Mouse (Mus musculus): ENCODE measurements around the gene Lins1. TPM values are rescaled to one million over a fixed set of nuclear protein-coding genes. Genes with fewer than 3 reads are reported as not detected.

The Lins1 gene
- polyA plus RNA-seq, 1 experiment from 2014 or later: 22.4 TPM

- WGBS: 75% methylated on average over 8 of the region's 8 CpGs
- ATAC-seq (ENCODE audit: low read depth): no peak
- H3K9ac ChIP-seq (ENCODE audit: low read depth, low read length): no peak overlapping the region; the same call in 1 of the 2 replicates
- no peaks in the 10 kb centered on the region for H3K9me3 ChIP-seq (ENCODE audit: control insufficient read depth, low read length)
- H3K4me2 ChIP-seq (ENCODE audit: low read depth, low read length): no peak overlapping the region
- H3K4me1 ChIP-seq (ENCODE audit: control insufficient read depth, insufficient read depth, low read length): no peaks in the 10 kb centered on the region
- peaks cover 39% of the 10 kb centered on the region for H3K36me3 ChIP-seq (ENCODE audit: control insufficient read depth, insufficient read depth, low read length)
- no peak overlapping the region for H3K4me3 ChIP-seq (ENCODE audit: low read depth, low read length)
- DNase-seq (ENCODE audit: low spot score): no peak
- no peaks in the 10 kb centered on the region for H3K27me3 ChIP-seq (replicated peaks; ENCODE audit: control insufficient read depth, insufficient read depth, low read length)
- H3K27ac ChIP-seq (replicated peaks; ENCODE audit: low read depth, low read length): no peak overlapping the region
These were observed 28.7 kb upstream of the Lins1 start for GRCm38 (mm10) chr7:66660972-66661371.

DNA sequence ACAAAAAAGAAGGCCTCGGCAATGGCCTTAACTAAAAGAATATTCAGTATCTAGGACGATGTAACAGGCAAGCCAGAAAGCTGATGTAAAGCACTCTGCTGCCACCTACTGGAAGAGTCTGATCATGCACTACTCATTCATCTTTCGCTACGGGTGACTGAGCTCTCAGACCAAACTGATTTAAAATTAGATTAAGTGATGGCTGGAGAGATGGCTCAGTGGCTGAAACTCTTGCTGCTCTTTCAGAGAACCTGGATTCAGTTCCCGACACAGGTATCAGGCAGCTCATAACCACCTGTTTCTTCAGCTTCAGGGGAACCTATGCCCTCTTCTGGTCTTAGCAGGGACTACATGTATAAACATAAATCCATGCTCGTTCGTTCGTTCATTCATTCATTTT lies 28.1 kb upstream of the Lins1 start:
- ATAC-seq (ENCODE audit: low read depth) (0 out of 2 replicates have a peak, but pooled peaks have one; percentile 28), DNase-seq (ENCODE audit: low spot score) (peak; percentile 86)
- peaks cover 39% of the 10 kb centered on the region for H3K36me3 ChIP-seq (ENCODE audit: control insufficient read depth, insufficient read depth, low read length)
- H3K9ac ChIP-seq (ENCODE audit: low read depth, low read length): no peak overlapping the region
- peak overlapping the region; percentile 47 for H3K4me2 ChIP-seq (ENCODE audit: low read depth, low read length)
- WGBS: 18% methylated on average over 8 of the region's 8 CpGs
- H3K9me3 ChIP-seq (ENCODE audit: control insufficient read depth, low read length): no peaks in the 10 kb centered on the region
- H3K27ac ChIP-seq (replicated peaks; ENCODE audit: low read depth, low read length): no peak overlapping the region
- H3K4me1 ChIP-seq (ENCODE audit: control insufficient read depth, insufficient read depth, low read length): no peaks in the 10 kb centered on the region
- no peaks in the 10 kb centered on the region for H3K27me3 ChIP-seq (replicated peaks; ENCODE audit: control insufficient read depth, insufficient read depth, low read length)
- peak overlapping the region; percentile 20; the same call in 1 of the 2 replicates for H3K4me3 ChIP-seq (ENCODE audit: low read depth, low read length)

- DNase-seq (ENCODE audit: low spot score): no peak
- no peaks in the 10 kb centered on the region for H3K4me1 ChIP-seq (ENCODE audit: control insufficient read depth, insufficient read depth, low read length)
- H3K27ac ChIP-seq (replicated peaks; ENCODE audit: low read depth, low read length): no peak overlapping the region
- H3K9ac ChIP-seq (ENCODE audit: low read depth, low read length): no peak overlapping the region
- H3K27me3 ChIP-seq (replicated peaks; ENCODE audit: control insufficient read depth, insufficient read depth, low read length): no peaks in the 10 kb centered on the region
- no peak for ATAC-seq (ENCODE audit: low read depth)
- WGBS: 79% methylated on average over 3 of the region's 3 CpGs
- H3K4me3 ChIP-seq (ENCODE audit: low read depth, low read length): no peak overlapping the region
- peaks cover 26% of the 10 kb centered on the region for H3K36me3 ChIP-seq (ENCODE audit: control insufficient read depth, insufficient read depth, low read length)
- no peak overlapping the region for H3K4me2 ChIP-seq (ENCODE audit: low read depth, low read length)
- peaks cover 6% of the 10 kb centered on the region; the same call in 1 of the 2 replicates for H3K9me3 ChIP-seq (ENCODE audit: control insufficient read depth, low read length)
These were observed 26.1 kb upstream of the Lins1 start for GRCm38 (mm10) chr7:66663548-66663947.

GRCm38 (mm10) chr7:66667064-66667463 lies 22.6 kb upstream of the Lins1 start:
- Histone ChIP-seq H3K27ac (replicated peaks; ENCODE audit: low read depth, low read length) (no peak overlapping the region), H3K4me3 (ENCODE audit: low read depth, low read length) (no peak overlapping the region), H3K9me3 (ENCODE audit: control insufficient read depth, low read length) (peaks cover 11% of the 10 kb centered on the region; the same call in 1 of the 2 replicates), H3K4me1 (ENCODE audit: control insufficient read depth, insufficient read depth, low read length) (no peaks in the 10 kb centered on the region), H3K4me2 (ENCODE audit: low read depth, low read length) (no peak overlapping the region), H3K9ac (ENCODE audit: low read depth, low read length) (no peak overlapping the region), H3K27me3 (replicated peaks; ENCODE audit: control insufficient read depth, insufficient read depth, low read length) (no peaks in the 10 kb centered on the region), H3K36me3 (ENCODE audit: control insufficient read depth, insufficient read depth, low read length) (peaks cover 33% of the 10 kb centered on the region)
- DNase-seq (ENCODE audit: low spot score): no peak
- no peak for ATAC-seq (ENCODE audit: low read depth)

GRCm38 (mm10) chr7:66675800-66676199 lies 13.9 kb upstream of the Lins1 start:
- DNase-seq (ENCODE audit: low spot score): no peak
- H3K4me2 ChIP-seq (ENCODE audit: low read depth, low read length): no peak overlapping the region
- H3K27ac ChIP-seq (replicated peaks; ENCODE audit: low read depth, low read length): no peak overlapping the region
- H3K27me3 ChIP-seq (replicated peaks; ENCODE audit: control insufficient read depth, insufficient read depth, low read length): no peaks in the 10 kb centered on the region
- H3K36me3 ChIP-seq (ENCODE audit: control insufficient read depth, insufficient read depth, low read length): peaks cover 97% of the 10 kb centered on the region
- H3K9me3 ChIP-seq (ENCODE audit: control insufficient read depth, low read length): 0 out of 2 replicates have a peak, but pooled peaks cover 3% of the 10 kb centered on the region
- no peak overlapping the region for H3K4me3 ChIP-seq (ENCODE audit: low read depth, low read length)
- no peak for ATAC-seq (ENCODE audit: low read depth)
- WGBS: 87% methylated on average over 2 of the region's 2 CpGs
- no peak overlapping the region for H3K9ac ChIP-seq (ENCODE audit: low read depth, low read length)
- H3K4me1 ChIP-seq (ENCODE audit: control insufficient read depth, insufficient read depth, low read length): no peaks in the 10 kb centered on the region

DNA sequence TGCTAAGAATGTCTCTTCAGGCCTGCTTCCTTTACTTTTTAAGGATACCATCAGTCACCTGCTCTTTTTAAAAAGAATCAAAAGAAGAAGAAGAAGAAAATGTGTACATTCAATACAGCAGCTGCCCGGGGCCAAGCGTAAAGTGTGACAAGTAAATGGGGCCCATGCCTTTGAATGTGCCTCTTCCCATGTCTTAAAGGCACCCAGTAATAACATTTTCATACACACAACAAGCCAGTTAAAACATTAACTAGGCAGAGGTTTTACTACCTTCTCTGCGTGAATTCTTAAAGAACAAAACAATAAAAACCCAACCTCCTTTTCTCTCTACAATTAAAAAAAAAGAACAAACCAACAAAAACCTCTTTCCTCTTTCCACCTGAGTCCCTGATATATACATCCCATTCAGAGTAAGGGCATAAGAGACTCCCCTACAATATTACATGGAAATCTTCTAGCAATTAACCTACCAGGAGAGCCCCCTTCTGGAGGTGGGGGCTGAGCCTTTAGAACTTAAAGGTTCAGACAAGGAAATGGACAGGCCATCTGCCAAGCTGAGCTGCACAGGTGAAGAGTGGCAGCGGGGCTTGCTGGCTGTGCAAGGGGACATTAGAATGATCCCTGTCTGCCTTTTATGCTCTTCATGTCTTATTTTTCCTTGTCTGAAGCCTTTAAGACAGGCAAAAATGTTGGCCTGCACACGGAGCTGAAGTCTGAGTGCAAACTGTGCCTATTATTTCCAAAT lies 7.4 kb upstream of the Lins1 start:
- Histone ChIP-seq H3K4me1 (ENCODE audit: control insufficient read depth, insufficient read depth, low read length) (no peaks in the 10 kb centered on the region), H3K27me3 (replicated peaks; ENCODE audit: control insufficient read depth, insufficient read depth, low read length) (no peaks in the 10 kb centered on the region), H3K9me3 (ENCODE audit: control insufficient read depth, low read length) (no peaks in the 10 kb centered on the region), H3K4me3 (ENCODE audit: low read depth, low read length) (no peak overlapping the region), H3K36me3 (ENCODE audit: control insufficient read depth, insufficient read depth, low read length) (peaks cover 62% of the 10 kb centered on the region), H3K27ac (replicated peaks; ENCODE audit: low read depth, low read length) (no peak overlapping the region), H3K9ac (ENCODE audit: low read depth, low read length) (no peak overlapping the region), H3K4me2 (ENCODE audit: low read depth, low read length) (no peak overlapping the region)
- WGBS: 89% methylated on average over 5 of the region's 5 CpGs
- ATAC-seq (ENCODE audit: low read depth) (no peak), DNase-seq (ENCODE audit: low spot score) (no peak)

DNA sequence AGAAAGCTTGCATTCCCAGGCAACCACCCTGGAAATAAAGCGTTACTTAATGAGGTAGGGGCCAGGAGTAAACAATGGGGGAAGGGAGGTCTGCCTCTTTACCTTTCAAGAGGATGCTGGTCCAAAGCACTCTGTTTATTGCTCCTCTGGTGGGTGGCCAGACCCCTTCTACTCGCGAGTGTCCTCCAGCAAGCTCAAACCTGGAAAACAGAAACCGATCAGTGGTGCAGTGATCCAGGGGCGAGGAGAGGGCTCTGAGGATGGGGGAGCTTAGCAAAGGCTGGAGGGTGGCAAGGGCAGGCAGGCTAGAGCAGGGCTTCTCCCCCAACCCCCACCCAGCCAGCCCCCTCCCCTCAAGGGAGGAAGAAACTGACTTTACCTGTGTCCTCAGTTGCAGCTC lies 968 bp upstream of the Lins1 start:
- 0% methylated on average over 5 of the region's 5 CpGs for whole genome bisulfite sequencing
- Histone ChIP-seq H3K27ac (replicated peaks; ENCODE audit: low read depth, low read length) (no peak overlapping the region), H3K4me3 (ENCODE audit: low read depth, low read length) (peak overlapping the region; percentile 83), H3K27me3 (replicated peaks; ENCODE audit: control insufficient read depth, insufficient read depth, low read length) (no peaks in the 10 kb centered on the region), H3K36me3 (ENCODE audit: control insufficient read depth, insufficient read depth, low read length) (peaks cover 9% of the 10 kb centered on the region; the same call in 1 of the 2 replicates), H3K9ac (ENCODE audit: low read depth, low read length) (peak overlapping the region; percentile 83), H3K9me3 (ENCODE audit: control insufficient read depth, low read length) (no peaks in the 10 kb centered on the region), H3K4me2 (ENCODE audit: low read depth, low read length) (peak overlapping the region; percentile 89), H3K4me1 (ENCODE audit: control insufficient read depth, insufficient read depth, low read length) (peaks cover 12% of the 10 kb centered on the region; the same call in 1 of the 2 replicates)
- no peak for ATAC-seq (ENCODE audit: low read depth)
- DNase-seq (ENCODE audit: low spot score): no peak

GRCm38 (mm10) chr7:66689294-66689619 lies 432 bp upstream of the Lins1 start, which contains the start of gene Asb7:
Gene Asb7, minus strand, starts transcription at chr7:66689596.
- ATAC-seq (ENCODE audit: low read depth): peak; percentile 0; the same call in 1 of the 2 replicates
- H3K4me3 ChIP-seq (ENCODE audit: low read depth, low read length): peak within 1 kb of the TSS; percentile 83
- H3K27me3 ChIP-seq (replicated peaks; ENCODE audit: control insufficient read depth, insufficient read depth, low read length): no peaks in the 10 kb centered on the region
- 0% methylated on average over 10 of the region's 18 CpGs for WGBS
- DNase-seq (ENCODE audit: low spot score): no peak
- peak within 1 kb of the TSS; percentile 83 for H3K9ac ChIP-seq (ENCODE audit: low read depth, low read length)
- H3K27ac ChIP-seq (replicated peaks; ENCODE audit: low read depth, low read length): peak within 1 kb of the TSS; percentile 89
- H3K36me3 ChIP-seq (ENCODE audit: control insufficient read depth, insufficient read depth, low read length): peaks cover 4% of the 10 kb centered on the region; the same call in 1 of the 2 replicates
- peak within 1 kb of the TSS; percentile 89 for H3K4me2 ChIP-seq (ENCODE audit: low read depth, low read length)
- no peaks in the 10 kb centered on the region for H3K9me3 ChIP-seq (ENCODE audit: control insufficient read depth, low read length)
- peaks cover 12% of the 10 kb centered on the region; the same call in 1 of the 2 replicates for H3K4me1 ChIP-seq (ENCODE audit: control insufficient read depth, insufficient read depth, low read length)

- H3K9ac ChIP-seq (ENCODE audit: low read depth, low read length): no peak overlapping the region
- H3K4me1 ChIP-seq (ENCODE audit: control insufficient read depth, insufficient read depth, low read length): peaks cover 4% of the 10 kb centered on the region; the same call in 1 of the 2 replicates
- 78% methylated on average over 7 of the region's 7 CpGs for WGBS
- ATAC-seq (ENCODE audit: low read depth): no peak
- no peak overlapping the region for H3K4me2 ChIP-seq (ENCODE audit: low read depth, low read length)
- H3K27ac ChIP-seq (replicated peaks; ENCODE audit: low read depth, low read length): no peak overlapping the region
- no peaks in the 10 kb centered on the region for H3K9me3 ChIP-seq (ENCODE audit: control insufficient read depth, low read length)
- DNase-seq (ENCODE audit: low spot score): no peak
- no peak overlapping the region for H3K4me3 ChIP-seq (ENCODE audit: low read depth, low read length)
- no peaks in the 10 kb centered on the region for H3K27me3 ChIP-seq (replicated peaks; ENCODE audit: control insufficient read depth, insufficient read depth, low read length)
- H3K36me3 ChIP-seq (ENCODE audit: control insufficient read depth, insufficient read depth, low read length): peaks cover 25% of the 10 kb centered on the region
These were observed 4.8 kb downstream of the Lins1 start for GRCm38 (mm10) chr7:66694467-66694866.

All from embryonic facial prominence, embryonic 14.5 days (tissue).